Mouse (Mus musculus) embryonic stem cell, embryonic (primary cell): ENCODE measurements around the gene Odr4.

Experiments used
- CTCF ChIA-PET, 4 experiments: fragments of 300-600 bp in 2 of 4; fragments of 350-600 bp in 2 of 4; sonication (Branson Sonifier 250); formaldehyde crosslinking; loops; one replicate each; lab custom pipeline; 2022; ENCODE audit warnings: inconsistent platforms in 2 of 4; lab: Charles Lee
- POLR2A ChIA-PET, 4 experiments: fragments of 300-600 bp in 2 of 4; fragments of 350-600 bp in 2 of 4; sonication (Branson Sonifier 250); formaldehyde crosslinking; loops; one replicate each; lab custom pipeline; 2022; ENCODE audit warnings: antibody characterized with exemption in 4 of 4, inconsistent platforms in 1 of 4; lab: Charles Lee

Gene Odr4

DNA sequence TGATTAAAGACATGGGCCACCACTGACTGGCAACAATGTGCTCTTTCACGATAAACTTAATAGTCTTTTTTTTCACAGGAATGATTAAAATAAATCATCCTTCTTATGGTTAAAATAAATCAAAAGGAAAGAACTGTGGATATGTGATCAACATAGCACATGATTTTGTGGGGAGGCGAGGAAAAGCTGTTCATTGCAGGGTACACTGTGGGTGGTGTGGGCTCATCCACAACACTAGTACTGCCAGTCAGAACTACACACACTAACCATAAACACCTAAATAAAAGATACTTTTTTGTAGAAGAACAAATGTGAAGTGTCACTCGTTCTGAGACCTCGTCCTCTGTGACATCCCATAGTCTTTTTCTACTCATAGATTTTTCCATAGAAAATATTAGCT, 8.7 kb downstream of the Odr4 start:
- CTCF ChIA-PET, result no interaction called here
- POLR2A ChIA-PET, result interaction anchor here in 2 of 4 experiments (0.9 to 1.1 kb wide), 2 partner anchors 8 to 9 kb away, joined by 3 read pairs; partner anchors contain the start of genes Odr4 (in 2 of the 2) and Tpr (in 2 of the 2)

- ChIA-PET CTCF (no interaction called here), POLR2A (interaction anchor here in 1 of 4 experiments (1.1 kb wide), 1 partner anchor 12 kb away, joined by 4 read pairs; no protein-coding TSS in a partner anchor)
These were observed 18.6 kb downstream of the Odr4 start for GRCm38 (mm10) chr1:150374247-150374646.

GRCm38 (mm10) chr1:150372895-150373294, 20.0 kb downstream of the Odr4 start:
- POLR2A ChIA-PET, result no interaction called here

GRCm38 (mm10) chr1:150360864-150361263, 32.0 kb downstream of the Odr4 start:
- POLR2A ChIA-PET, result interaction anchor here in 1 of 4 experiments (0.6 kb wide), 1 partner anchor 630 kb away, joined by 3 read pairs; no protein-coding TSS in a partner anchor
- CTCF ChIA-PET, result interaction anchor here in 1 of 4 experiments (0.5 kb wide), 1 partner anchor 732 kb away, joined by 6 read pairs; no protein-coding TSS in a partner anchor

More at GRCm38 (mm10) chr1:150372895-150373294, 20.0 kb downstream of the Odr4 start:
- CTCF ChIA-PET, result no interaction called here

DNA sequence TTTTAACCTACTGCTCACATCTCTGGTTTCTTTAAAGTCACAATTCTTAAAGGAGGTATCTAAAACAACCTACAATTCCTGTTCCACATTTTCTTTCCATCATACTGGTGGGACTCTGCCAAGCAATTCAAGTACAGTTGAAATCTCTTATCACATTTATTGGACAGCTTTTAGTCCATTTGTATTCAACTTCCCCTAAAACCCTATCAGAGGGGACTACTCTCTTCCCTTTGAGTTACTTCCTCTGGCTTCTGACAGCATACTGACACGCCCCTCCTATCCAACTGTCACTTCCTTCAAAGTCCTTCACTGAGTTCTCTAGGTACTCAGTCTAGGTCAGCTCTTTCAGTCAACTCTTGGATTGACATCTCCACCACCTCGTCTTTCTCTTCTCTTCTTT, 57.8 kb downstream of the Odr4 start:
- ChIA-PET CTCF (no interaction called here), POLR2A (interaction anchor here in 1 of 4 experiments (1.2 kb wide), 1 partner anchor 15 kb away, joined by 4 read pairs; no protein-coding TSS in a partner anchor)

- POLR2A ChIA-PET, result no interaction called here
- CTCF ChIA-PET, result interaction anchor here in 1 of 4 experiments (0.9 kb wide), 1 partner anchor 11 kb away, joined by 5 read pairs; no protein-coding TSS in a partner anchor
These were observed 73.7 kb downstream of the Odr4 start, which contains the start of gene Pdc for GRCm38 (mm10) chr1:150319205-150319604. Gene Pdc (plus strand): TSS chr1:150319417.
